ENCODE assay signal across 8 mouse cellular contexts in the genomic region with DNA sequence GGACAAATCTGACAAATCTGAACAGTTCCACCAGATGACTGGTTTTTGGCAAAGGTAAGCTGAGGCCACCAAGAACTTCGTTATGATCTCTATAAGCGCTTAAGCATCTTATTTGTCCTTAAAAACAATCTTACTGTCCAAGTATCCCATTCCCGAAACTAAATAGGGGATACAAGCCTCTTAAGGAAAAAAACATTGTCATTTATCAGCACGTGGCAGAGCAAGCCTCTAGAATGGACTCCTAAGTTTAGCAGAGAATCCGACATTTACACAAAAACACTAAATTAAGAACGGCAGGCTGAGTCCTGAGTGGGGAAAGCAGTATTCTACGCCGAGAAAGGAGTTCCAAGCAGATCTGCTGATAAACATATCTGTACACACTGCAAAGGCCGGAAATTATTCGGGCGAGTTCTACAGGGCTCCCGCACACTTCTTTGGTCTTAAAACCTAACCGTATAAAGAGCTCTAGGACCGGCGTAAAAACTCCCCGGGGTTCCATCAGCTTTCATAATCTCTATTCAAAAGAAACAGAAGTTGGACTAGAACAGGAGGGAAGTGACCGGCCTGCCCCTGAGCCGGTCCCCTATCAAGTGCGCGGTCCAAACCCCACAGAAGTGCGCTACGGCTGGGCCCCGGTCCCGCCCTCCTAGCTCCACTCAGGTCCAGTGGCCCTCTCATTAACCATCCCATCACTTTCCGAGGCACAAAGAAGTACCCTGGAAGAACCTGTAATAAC. TPM values are rescaled to one million over a fixed set of nuclear protein-coding genes. Genes with fewer than 3 reads are reported as not detected.
DNase-seq lines count a peak whose midpoint lies in the region; ATAC-seq and TF ChIP-seq lines count a peak whose summit lies in the region.

No protein-coding gene starts in this region.

- no peak for ATAC-seq in hindbrain, embryonic 14.5 days (ENCODE audit: low FRiP score)
- ATAC-seq in lung, postnatal 0 days: no peak

- H3K4me1 ChIP-seq in cortical plate, adult 2 months (ENCODE audit: control insufficient read depth, insufficient read depth, low read length): no peaks in the 10 kb centered on the region
- peaks cover 14% of the 10 kb centered on the region for H3K4me1 ChIP-seq in hindbrain, embryonic 14.5 days (replicated peaks; ENCODE audit: control insufficient read depth, insufficient read depth, low read length)
- peaks cover 11% of the 10 kb centered on the region; the same call in 1 of the 2 replicates for H3K4me1 ChIP-seq in lung, postnatal 0 days (ENCODE audit: insufficient read depth, low read depth, low read length)
- peaks cover 14% of the 10 kb centered on the region for H3K4me1 ChIP-seq in small intestine, adult 2 months (ENCODE audit: control insufficient read depth, insufficient read depth, insufficient read length, low read length)

- no peak for TF ChIP-seq CTCF in layer of hippocampus, adult 2 months (conservative IDR thresholded peaks at IDR 0.05)
- TF ChIP-seq CTCF in cortical plate, adult 2 months (IDR thresholded peaks at IDR 0.05; ENCODE audit: extremely low read depth, insufficient read depth, low read length): no peak
- TF ChIP-seq CTCF in lung, postnatal 0 days (IDR thresholded peaks at IDR 0.05): no peak
- TF ChIP-seq CTCF in small intestine, adult 2 months (IDR thresholded peaks at IDR 0.05; ENCODE audit: extremely low read depth, insufficient read length, insufficient replicate concordance, low read depth, low read length): no peak

- H3K36me3 ChIP-seq in hindbrain, embryonic 14.5 days (replicated peaks; ENCODE audit: control insufficient read depth, insufficient read depth): no peaks in the 10 kb centered on the region
- H3K36me3 ChIP-seq in lung, postnatal 0 days (ENCODE audit: insufficient read depth, low read length): no peaks in the 10 kb centered on the region
- H3K36me3 ChIP-seq in small intestine, adult 2 months (ENCODE audit: control insufficient read depth, insufficient read depth, low read length): peaks cover 1% of the 10 kb centered on the region; the same call in 1 of the 2 replicates

- no peak for TF ChIP-seq EP300 in lung, postnatal 0 days (IDR thresholded peaks at IDR 0.05)

- peak overlapping the region; percentile 99 for H3K4me2 ChIP-seq in hindbrain, embryonic 14.5 days (replicated peaks)
- peak overlapping the region; percentile 87 for H3K4me2 ChIP-seq in lung, postnatal 0 days (replicated peaks; ENCODE audit: low read depth, low read length)

- H3K27me3 ChIP-seq in hindbrain, embryonic 14.5 days (ENCODE audit: control insufficient read depth, insufficient read depth, low read length): peaks cover 69% of the 10 kb centered on the region
- H3K27me3 ChIP-seq in lung, postnatal 0 days (replicated peaks; ENCODE audit: insufficient read depth, low read length): no peaks in the 10 kb centered on the region
- H3K27me3 ChIP-seq in small intestine, adult 2 months (ENCODE audit: control insufficient read depth, insufficient read depth, low read length): no peaks in the 10 kb centered on the region

- WGBS in hindbrain, embryonic 14.5 days: 20% methylated on average over 25 of the region's 25 CpGs
- 15% methylated on average over 25 of the region's 25 CpGs for WGBS in lung, postnatal 0 days
- 20% methylated on average over 25 of the region's 25 CpGs for WGBS in small intestine, adult 2 months

- peak overlapping the region; percentile 94 for H3K27ac ChIP-seq in layer of hippocampus, adult 2 months
- H3K27ac ChIP-seq in cortical plate, adult 2 months (ENCODE audit: insufficient read depth, low read length): peak overlapping the region; percentile 93; the same call in 1 of the 2 replicates
- H3K27ac ChIP-seq in hindbrain, embryonic 14.5 days: no peak overlapping the region
- peak overlapping the region; percentile 98 for H3K27ac ChIP-seq in lung, postnatal 0 days (ENCODE audit: low read length)
- peak overlapping the region; percentile 95 for H3K27ac ChIP-seq in small intestine, adult 2 months (ENCODE audit: insufficient read depth, low read depth, low read length)

- DNase-seq in layer of hippocampus, adult 2 months (ENCODE audit: low spot score in 2 of 2): no peak
- no peak for DNase-seq in layer of hippocampus, adult 11-12 months (ENCODE audit: low spot score)
- no peak for DNase-seq in hindbrain, embryonic 14.5 days (ENCODE audit: low spot score)
- no peak for DNase-seq in lung, postnatal 0 days (ENCODE audit: low spot score)
- DNase-seq in layer of hippocampus, postnatal 36 days: no peak
- DNase-seq in right cerebral cortex, adult 18-20 months: no peak

- TF ChIP-seq POLR2A in cortical plate, adult 2 months (IDR thresholded peaks at IDR 0.05; ENCODE audit: extremely low read depth, insufficient read depth, low read length): no peak
- TF ChIP-seq POLR2A in small intestine, adult 2 months (IDR thresholded peaks at IDR 0.05; ENCODE audit: low read depth, low read length): no peak

- no peak overlapping the region for H3K9ac ChIP-seq in hindbrain, embryonic 14.5 days
- peak overlapping the region; percentile 85 for H3K9ac ChIP-seq in lung, postnatal 0 days (replicated peaks; ENCODE audit: low read depth)

- H3K9me3 ChIP-seq in hindbrain, embryonic 14.5 days (ENCODE audit: control insufficient read depth, low read length): no peaks in the 10 kb centered on the region
- H3K9me3 ChIP-seq in lung, postnatal 0 days (ENCODE audit: low read length): no peaks in the 10 kb centered on the region

- H3K4me3 ChIP-seq in layer of hippocampus, adult 2 months: peak overlapping the region; percentile 89
- peak overlapping the region; percentile 90 for H3K4me3 ChIP-seq in cortical plate, adult 2 months (ENCODE audit: insufficient read depth, low read length)
- peak overlapping the region; percentile 81 for H3K4me3 ChIP-seq in hindbrain, embryonic 14.5 days (replicated peaks; ENCODE audit: low read length)
- H3K4me3 ChIP-seq in lung, postnatal 0 days (ENCODE audit: low read depth, low read length): peak overlapping the region; percentile 87
- H3K4me3 ChIP-seq in small intestine, adult 2 months (ENCODE audit: low read depth, low read length): peak overlapping the region; percentile 93

RNA-seq across cellular contexts. Expression of gene B3gnt2, which starts 2.9 kb away (rescaled TPM):
- 10 to 100 TPM; 12.8 to 18.3 TPM for total RNA-seq in layer of hippocampus, adult 2 months (2021)
- polyA plus RNA-seq in cortical plate, adult 2 months (2012; rRNA removed): 11.2 and 11.4 TPM in 2 replicates
- 2.3 and 4.6 TPM in 2 replicates for polyA plus RNA-seq in hindbrain, embryonic 14.5 days (2014; fragmentation: Nextera tagmentation; extraction: Ambion mirVana)
- 20.4 and 22.3 TPM in 2 replicates for polyA plus RNA-seq in lung, postnatal 0 days (2015; fragmentation: Nextera tagmentation; extraction: Ambion mirVana)
- polyA plus RNA-seq in small intestine, adult 2 months (2012; rRNA removed): 7.2 and 9.7 TPM in 2 replicates
- 10 to 100 TPM; 12.2 to 17.4 TPM for total RNA-seq in layer of hippocampus, postnatal 36 days (2021)
